Mouse (Mus musculus): Measurements from ENCODE around the gene Trabd2b. TPM values are rescaled to one million over a fixed set of nuclear protein-coding genes. Genes with fewer than 3 reads are reported as not detected.

The Trabd2b gene
- polyA plus RNA-seq, 1 experiment: 1.6 TPM

GRCm38 (mm10) chr4:114501611-114502010 lies 95.1 kb downstream of the Trabd2b start:
- Histone ChIP-seq H3K27ac (ENCODE audit: control insufficient read depth, insufficient read depth, low read depth, low read length) (no peak overlapping the region), H3K27me3 (ENCODE audit: control insufficient read depth, insufficient read depth, low read length) (no peaks in the 10 kb centered on the region), H3K36me3 (ENCODE audit: control insufficient read depth, insufficient read depth, low read length) (no peaks in the 10 kb centered on the region), H3K4me3 (ENCODE audit: control insufficient read depth, low read depth, low read length) (no peak overlapping the region), H3K4me1 (ENCODE audit: control insufficient read depth, insufficient read depth, low read length) (no peaks in the 10 kb centered on the region)
- TF ChIP-seq POLR2A (IDR thresholded peaks at IDR 0.05; ENCODE audit: control insufficient read depth, low read depth, low read length) (no peak), CTCF (IDR thresholded peaks at IDR 0.05; ENCODE audit: control insufficient read depth, insufficient read depth, insufficient replicate concordance, low read depth, low read length) (no peak)

- H3K4me3 ChIP-seq (ENCODE audit: control insufficient read depth, low read depth, low read length): no peak overlapping the region
- TF ChIP-seq POLR2A (IDR thresholded peaks at IDR 0.05; ENCODE audit: control insufficient read depth, low read depth, low read length): no peak
- TF ChIP-seq CTCF (IDR thresholded peaks at IDR 0.05; ENCODE audit: control insufficient read depth, insufficient read depth, insufficient replicate concordance, low read depth, low read length): no peak
- no peaks in the 10 kb centered on the region for H3K36me3 ChIP-seq (ENCODE audit: control insufficient read depth, insufficient read depth, low read length)
- no peaks in the 10 kb centered on the region for H3K27me3 ChIP-seq (ENCODE audit: control insufficient read depth, insufficient read depth, low read length)
- H3K27ac ChIP-seq (ENCODE audit: control insufficient read depth, insufficient read depth, low read depth, low read length): no peak overlapping the region
- no peaks in the 10 kb centered on the region for H3K4me1 ChIP-seq (ENCODE audit: control insufficient read depth, insufficient read depth, low read length)
Measured at GRCm38 (mm10) chr4:114504227-114505041, 97.9 kb downstream of the Trabd2b start.

GRCm38 (mm10) chr4:114509601-114510000 lies 103.1 kb downstream of the Trabd2b start:
- no peak overlapping the region for H3K4me3 ChIP-seq (ENCODE audit: control insufficient read depth, low read depth, low read length)
- no peaks in the 10 kb centered on the region for H3K27me3 ChIP-seq (ENCODE audit: control insufficient read depth, insufficient read depth, low read length)
- H3K4me1 ChIP-seq (ENCODE audit: control insufficient read depth, insufficient read depth, low read length): no peaks in the 10 kb centered on the region
- no peaks in the 10 kb centered on the region for H3K36me3 ChIP-seq (ENCODE audit: control insufficient read depth, insufficient read depth, low read length)
- TF ChIP-seq POLR2A (IDR thresholded peaks at IDR 0.05; ENCODE audit: control insufficient read depth, low read depth, low read length): no peak
- no peak for TF ChIP-seq CTCF (IDR thresholded peaks at IDR 0.05; ENCODE audit: control insufficient read depth, insufficient read depth, insufficient replicate concordance, low read depth, low read length)
- H3K27ac ChIP-seq (ENCODE audit: control insufficient read depth, insufficient read depth, low read depth, low read length): no peak overlapping the region

DNA sequence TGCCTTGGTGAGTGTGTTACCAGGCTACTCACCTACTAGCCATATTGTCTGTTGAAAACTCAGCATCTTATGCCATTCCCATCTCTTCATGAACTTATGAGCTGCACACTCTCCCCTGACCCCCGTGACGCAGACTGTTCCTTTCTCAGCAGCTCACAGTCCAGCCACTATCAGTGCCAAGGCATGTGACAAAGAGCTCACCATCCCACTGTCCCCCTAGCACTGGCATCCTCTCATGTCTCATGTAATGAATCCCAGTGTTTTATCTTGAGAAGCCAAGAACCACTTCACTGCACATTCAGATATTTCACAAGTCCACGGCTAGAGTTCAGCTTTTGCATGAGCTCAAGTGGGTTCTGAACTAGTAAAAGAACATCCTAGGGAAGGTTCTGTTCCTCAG lies 105.1 kb downstream of the Trabd2b start:
- TF ChIP-seq CTCF (IDR thresholded peaks at IDR 0.05; ENCODE audit: control insufficient read depth, insufficient read depth, insufficient replicate concordance, low read depth, low read length) (no peak), POLR2A (IDR thresholded peaks at IDR 0.05; ENCODE audit: control insufficient read depth, low read depth, low read length) (no peak)
- no peak overlapping the region for H3K27ac ChIP-seq (ENCODE audit: control insufficient read depth, insufficient read depth, low read depth, low read length)
- no peaks in the 10 kb centered on the region for H3K36me3 ChIP-seq (ENCODE audit: control insufficient read depth, insufficient read depth, low read length)

DNA sequence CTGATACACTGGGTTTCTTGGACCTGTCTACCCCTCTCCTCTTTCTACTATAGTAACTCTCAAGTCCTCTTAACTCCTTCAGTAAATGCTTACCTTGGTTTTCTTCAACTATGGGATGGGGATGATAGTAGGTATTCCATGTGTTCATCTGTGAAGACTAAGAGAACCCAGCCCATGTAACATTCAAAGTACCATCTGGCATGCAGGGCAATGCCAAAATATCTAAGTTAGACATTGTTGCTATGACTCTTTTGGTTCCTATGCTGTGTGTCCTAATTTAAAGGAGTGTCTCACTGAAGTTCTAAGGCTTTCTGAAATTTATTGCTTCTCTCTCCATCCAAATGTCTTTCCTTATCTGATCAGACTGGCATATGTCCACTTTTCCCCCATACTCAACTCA lies 106.6 kb downstream of the Trabd2b start:
- Histone ChIP-seq H3K4me1 (ENCODE audit: control insufficient read depth, insufficient read depth, low read length) (no peaks in the 10 kb centered on the region), H3K36me3 (ENCODE audit: control insufficient read depth, insufficient read depth, low read length) (no peaks in the 10 kb centered on the region), H3K27me3 (ENCODE audit: control insufficient read depth, insufficient read depth, low read length) (no peaks in the 10 kb centered on the region), H3K27ac (ENCODE audit: control insufficient read depth, insufficient read depth, low read depth, low read length) (no peak overlapping the region), H3K4me3 (ENCODE audit: control insufficient read depth, low read depth, low read length) (no peak overlapping the region)
- no peak for TF ChIP-seq CTCF (IDR thresholded peaks at IDR 0.05; ENCODE audit: control insufficient read depth, insufficient read depth, insufficient replicate concordance, low read depth, low read length)
- TF ChIP-seq POLR2A (IDR thresholded peaks at IDR 0.05; ENCODE audit: control insufficient read depth, low read depth, low read length): no peak

More for the DNA sequence above, 105.1 kb downstream of the Trabd2b start:
- no peaks in the 10 kb centered on the region for H3K27me3 ChIP-seq (ENCODE audit: control insufficient read depth, insufficient read depth, low read length)
- H3K4me1 ChIP-seq (ENCODE audit: control insufficient read depth, insufficient read depth, low read length): no peaks in the 10 kb centered on the region
- no peak overlapping the region for H3K4me3 ChIP-seq (ENCODE audit: control insufficient read depth, low read depth, low read length)

GRCm38 (mm10) chr4:114515330-114515771 lies 108.8 kb downstream of the Trabd2b start:
- no peak overlapping the region for H3K4me3 ChIP-seq (ENCODE audit: control insufficient read depth, low read depth, low read length)
- H3K27me3 ChIP-seq (ENCODE audit: control insufficient read depth, insufficient read depth, low read length): no peaks in the 10 kb centered on the region
- H3K27ac ChIP-seq (ENCODE audit: control insufficient read depth, insufficient read depth, low read depth, low read length): no peak overlapping the region
- no peaks in the 10 kb centered on the region for H3K4me1 ChIP-seq (ENCODE audit: control insufficient read depth, insufficient read depth, low read length)
- TF ChIP-seq CTCF (IDR thresholded peaks at IDR 0.05; ENCODE audit: control insufficient read depth, insufficient read depth, insufficient replicate concordance, low read depth, low read length) (no peak), POLR2A (IDR thresholded peaks at IDR 0.05; ENCODE audit: control insufficient read depth, low read depth, low read length) (no peak)
- H3K36me3 ChIP-seq (ENCODE audit: control insufficient read depth, insufficient read depth, low read length): no peaks in the 10 kb centered on the region

DNA sequence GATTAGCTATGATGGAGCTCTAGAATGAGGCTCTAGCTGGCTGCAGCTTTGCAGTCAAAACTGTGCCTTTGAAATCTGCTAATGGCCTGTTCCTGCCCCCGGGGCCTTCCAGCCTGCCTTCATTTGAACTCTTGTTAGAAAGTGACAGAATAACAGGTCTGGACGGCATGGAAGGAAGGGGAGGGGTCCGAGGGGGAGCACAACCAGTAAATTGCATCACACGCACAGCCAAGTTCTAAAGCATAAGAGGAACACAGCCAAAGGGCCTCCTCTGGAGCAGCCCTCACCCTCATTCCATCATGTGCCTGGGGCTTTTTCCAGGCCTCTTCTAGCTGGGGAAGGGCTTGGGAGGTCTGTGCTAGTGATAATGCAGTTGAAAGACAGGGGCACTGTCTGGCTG lies 110.1 kb downstream of the Trabd2b start:
- H3K4me1 ChIP-seq (ENCODE audit: control insufficient read depth, insufficient read depth, low read length): no peaks in the 10 kb centered on the region
- no peak for TF ChIP-seq POLR2A (IDR thresholded peaks at IDR 0.05; ENCODE audit: control insufficient read depth, low read depth, low read length)
- TF ChIP-seq CTCF (IDR thresholded peaks at IDR 0.05; ENCODE audit: control insufficient read depth, insufficient read depth, insufficient replicate concordance, low read depth, low read length): no peak
- no peaks in the 10 kb centered on the region for H3K27me3 ChIP-seq (ENCODE audit: control insufficient read depth, insufficient read depth, low read length)
- no peak overlapping the region for H3K4me3 ChIP-seq (ENCODE audit: control insufficient read depth, low read depth, low read length)
- no peaks in the 10 kb centered on the region for H3K36me3 ChIP-seq (ENCODE audit: control insufficient read depth, insufficient read depth, low read length)
- H3K27ac ChIP-seq (ENCODE audit: control insufficient read depth, insufficient read depth, low read depth, low read length): no peak overlapping the region

All from testis, adult 2 months (tissue).